Mouse (Mus musculus) spleen, adult 18-20 months (tissue): ENCODE data around the gene Mynn.
"Not testable (repeated sequence)": the region's sequence is repeated elsewhere in the genome, so short reads cannot be mapped to it uniquely, and the experiment has no call there.

Experiments used
- DNase-seq, 2 experiments: peaks; one replicate each; pipeline ENCODE4 v3.0.0; 2022; ENCODE audit warnings: mixed read lengths in 2 of 2

Mynn gene

GRCm38 (mm10) chr3:30602065-30602739 lies at the start of gene Mynn:
Gene Mynn, plus strand, starts transcription at chr3:30602065.
- DNase-seq = peak; percentile 94 to 98

- DNase-seq = no peak
Observed at GRCm38 (mm10) chr3:30553741-30554140, 48.1 kb upstream of the Mynn start.

GRCm38 (mm10) chr3:30560677-30561314 lies 41.1 kb upstream of the Mynn start:
- DNase-seq = no peak

- not testable (repeated sequence) for DNase-seq
Observed at GRCm38 (mm10) chr3:30566333-30566732, 35.5 kb upstream of the Mynn start.

- no peak for DNase-seq
Observed at GRCm38 (mm10) chr3:30573549-30573948, 28.3 kb upstream of the Mynn start.

GRCm38 (mm10) chr3:30588865-30589264 lies 13.0 kb upstream of the Mynn start:
- no peak for DNase-seq

- DNase-seq = no peak
Observed at GRCm38 (mm10) chr3:30592418-30592853, 9.4 kb upstream of the Mynn start.

- no peak for DNase-seq
Observed at GRCm38 (mm10) chr3:30593719-30594485, 8.0 kb upstream of the Mynn start.

GRCm38 (mm10) chr3:30595111-30595832 lies 6.6 kb upstream of the Mynn start:
- DNase-seq = peak in 1 of 2 experiments; percentile 23

- DNase-seq = no peak
Observed at GRCm38 (mm10) chr3:30597271-30597670, 4.6 kb upstream of the Mynn start.

GRCm38 (mm10) chr3:30599711-30600545 lies 1.9 kb upstream of the Mynn start, which contains the start of gene Actrt3:
Gene Actrt3, minus strand, starts transcription at chr3:30599939.
- DNase-seq = peak; percentile 26 to 43

GRCm38 (mm10) chr3:30600717-30601116 lies 1.1 kb upstream of the Mynn start:
- peak; percentile 20 to 43 for DNase-seq

- peak; percentile 77 to 89 for DNase-seq
Observed at GRCm38 (mm10) chr3:30601175-30601574, 690 bp upstream of the Mynn start.

- DNase-seq = no peak
Observed at GRCm38 (mm10) chr3:30601610-30602064, 228 bp upstream of the Mynn start.

- no peak for DNase-seq
Observed at GRCm38 (mm10) chr3:30602740-30603098, 854 bp downstream of the Mynn start.

- DNase-seq = no peak
Observed at GRCm38 (mm10) chr3:30603256-30603655, 1.4 kb downstream of the Mynn start.

GRCm38 (mm10) chr3:30608999-30609398 lies 7.1 kb downstream of the Mynn start:
- no peak for DNase-seq

GRCm38 (mm10) chr3:30610930-30611329 lies 9.1 kb downstream of the Mynn start:
- no peak for DNase-seq

GRCm38 (mm10) chr3:30620132-30620531 lies 18.3 kb downstream of the Mynn start:
- no peak for DNase-seq

- no peak for DNase-seq
Observed at GRCm38 (mm10) chr3:30633681-30634080, 31.8 kb downstream of the Mynn start.

GRCm38 (mm10) chr3:30635629-30636028 lies 33.8 kb downstream of the Mynn start:
- no peak for DNase-seq

- no peak for DNase-seq
Observed at GRCm38 (mm10) chr3:30644207-30644606, 42.3 kb downstream of the Mynn start, which contains the start of gene Lrriq4. Gene Lrriq4, plus strand, starts transcription at chr3:30644507.
